ENCODE assay signal across 20 mouse cellular contexts in the genomic region with DNA sequence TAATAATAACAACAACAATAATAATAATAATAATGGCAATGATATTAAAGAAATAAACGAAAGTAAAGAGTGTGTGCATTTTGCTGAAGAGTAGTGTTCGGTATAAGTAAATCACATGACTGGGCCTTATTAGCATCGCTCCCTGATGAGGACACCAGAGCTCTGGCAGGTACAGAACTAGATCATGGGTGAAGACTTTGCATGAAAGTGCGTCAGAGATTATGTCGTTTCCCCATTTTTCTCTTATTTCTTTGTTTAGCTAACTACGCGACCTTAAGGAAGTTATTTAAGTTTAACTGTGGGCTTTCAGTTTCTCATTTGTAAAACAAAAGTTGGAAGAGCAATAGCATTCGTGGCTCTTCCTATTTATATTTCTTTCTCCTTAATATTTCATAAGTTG.
"Had no signal": no experiment of that assay in that cellular context is flagged by ENCODE, and none has a peak within 500 bp of the region (broad histone marks: within the 10 kb centered on the region; RNA-seq: fewer than 3 reads in every experiment).

No protein-coding gene starts in this region.

- H3K27me3 ChIP-seq: intestine, embryonic 15.5 days; kidney, embryonic 15.5 days; liver, embryonic 13.5 days; megakaryocyte, embryonic 14.5 days had no signal

- H3K27ac ChIP-seq: intestine, embryonic 15.5 days; kidney, embryonic 15.5 days; layer of hippocampus, adult 2 months; liver, embryonic 13.5 days; midbrain, embryonic 10.5 days; midbrain, embryonic 13.5 days had no signal

- H3K36me3 ChIP-seq: intestine, embryonic 15.5 days; kidney, embryonic 15.5 days; liver, embryonic 13.5 days; midbrain, embryonic 10.5 days; midbrain, embryonic 13.5 days had no signal

- DNase-seq: kidney, adult 11 months; kidney, adult 8-10 months; kidney, postnatal 10 days; layer of hippocampus, adult 9-11 months; liver, embryonic 13.5 days; lung, adult 2 months; lung, postnatal 14 days; lung, postnatal 4 days; right cerebral cortex, adult 18-20 months; right cerebral cortex, postnatal 25 days; spleen, adult 18-20 months; thymus, adult 18-20 months; thymus, postnatal 14 days had no signal

- H3K4me3 ChIP-seq: intestine, embryonic 15.5 days; kidney, embryonic 15.5 days; layer of hippocampus, adult 2 months; liver, embryonic 13.5 days; megakaryocyte, embryonic 14.5 days; midbrain, embryonic 10.5 days; midbrain, embryonic 13.5 days had no signal

- ATAC-seq: midbrain, embryonic 13.5 days; midbrain, embryonic 16.5 days had no signal
